Mouse (Mus musculus): Measurements from ENCODE around the gene Sh2b3.

The Sh2b3 gene

DNA sequence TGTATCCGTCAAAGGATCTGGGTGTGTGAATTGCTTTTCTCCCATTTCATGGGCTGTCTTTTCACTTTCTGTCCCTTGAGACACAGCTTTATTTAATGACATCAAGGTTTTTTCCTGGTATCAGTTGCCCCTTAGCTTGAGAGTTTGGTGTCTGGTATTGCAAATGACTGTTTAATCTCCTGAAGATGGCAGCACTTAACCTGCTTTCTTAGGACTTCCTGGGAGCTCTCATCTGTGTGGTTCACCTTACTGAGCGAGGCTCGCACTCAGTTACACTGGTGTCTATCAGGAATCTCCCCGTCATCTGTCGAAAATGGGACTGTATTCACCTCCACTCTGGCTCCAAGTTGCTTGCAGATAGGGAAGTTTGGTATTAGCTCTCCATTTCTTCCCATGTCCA, 46.4 kb downstream of the Sh2b3 start:
- DNase-seq (ENCODE audit: low read depth, low spot score) = no peak

GRCm38 (mm10) chr5:121783862-121784500, 53.5 kb downstream of the Sh2b3 start:
- DNase-seq (ENCODE audit: low read depth, low spot score) = peak; percentile 86

- DNase-seq (ENCODE audit: low read depth, low spot score) = no peak
Observed at GRCm38 (mm10) chr5:121782467-121782866, 55.0 kb downstream of the Sh2b3 start.

- DNase-seq (ENCODE audit: low read depth, low spot score) = no peak
Observed at GRCm38 (mm10) chr5:121780180-121780579, 57.3 kb downstream of the Sh2b3 start.

GRCm38 (mm10) chr5:121778485-121779119, 58.8 kb downstream of the Sh2b3 start:
- DNase-seq (ENCODE audit: low read depth, low spot score) = no peak

- DNase-seq (ENCODE audit: low read depth, low spot score) = no peak
Observed at GRCm38 (mm10) chr5:121771611-121772010, 65.8 kb downstream of the Sh2b3 start.

- no peak for DNase-seq (ENCODE audit: low read depth, low spot score)
Observed at GRCm38 (mm10) chr5:121769827-121770226, 67.6 kb downstream of the Sh2b3 start.

DNA sequence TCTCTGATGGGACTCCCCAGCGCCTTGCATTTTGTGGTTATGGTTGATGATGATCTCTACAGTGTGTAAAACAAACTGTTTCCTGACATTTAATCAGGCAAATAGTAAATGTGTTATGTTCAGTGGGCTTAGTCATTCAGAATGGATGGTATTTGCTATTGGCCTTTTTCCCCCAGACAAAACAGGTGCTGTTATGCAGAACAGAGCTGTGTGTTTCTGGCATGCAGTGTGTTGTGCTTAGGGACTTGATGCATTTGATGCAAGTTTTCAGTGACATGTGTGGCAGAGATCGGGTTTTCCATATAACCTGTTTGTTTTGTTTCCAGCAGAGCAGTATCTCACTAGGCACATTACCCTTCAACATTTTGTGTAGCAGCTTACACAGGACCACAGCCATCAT, 69.9 kb downstream of the Sh2b3 start:
- no peak for DNase-seq (ENCODE audit: low read depth, low spot score)

GRCm38 (mm10) chr5:121766038-121766773, 71.2 kb downstream of the Sh2b3 start:
- no peak for DNase-seq (ENCODE audit: low read depth, low spot score)

Measured in skeletal muscle tissue, adult 2 months (tissue).